Mouse (Mus musculus) thymus, postnatal 25 days (tissue): Measurements from ENCODE around the gene Zbtb9.
A peak's percentile ranks its signal among the peaks of the same experiment; 100 is the strongest.
"Not testable (repeated sequence)": the region's sequence is repeated elsewhere in the genome, so short reads cannot be mapped to it uniquely, and the experiment has no call there.

Experiments used
- DNase-seq: peaks from one replicate; pipeline ENCODE4 v3.0.0; 2022

The Zbtb9 gene

GRCm38 (mm10) chr17:26972107-26972506 lies 860 bp upstream of the Zbtb9 start:
- DNase-seq: no peak

GRCm38 (mm10) chr17:26974547-26974946 lies 1.6 kb downstream of the Zbtb9 start:
- no peak for DNase-seq

- DNase-seq: no peak
Observed at GRCm38 (mm10) chr17:26975415-26975814, 2.4 kb downstream of the Zbtb9 start.

- DNase-seq: not testable (repeated sequence)
Observed at GRCm38 (mm10) chr17:26977354-26977753, 4.4 kb downstream of the Zbtb9 start.

GRCm38 (mm10) chr17:26979426-26979825 lies 6.5 kb downstream of the Zbtb9 start:
- no peak for DNase-seq

- peak; percentile 59 for DNase-seq
Observed at GRCm38 (mm10) chr17:26981050-26981449, 8.1 kb downstream of the Zbtb9 start.

- DNase-seq: no peak
Observed at GRCm38 (mm10) chr17:26983382-26983781, 10.4 kb downstream of the Zbtb9 start.

- DNase-seq: no peak
Observed at GRCm38 (mm10) chr17:26985503-26986179, 12.7 kb downstream of the Zbtb9 start.

GRCm38 (mm10) chr17:26990521-26990920 lies 17.6 kb downstream of the Zbtb9 start:
- no peak for DNase-seq

- DNase-seq: no peak
Observed at GRCm38 (mm10) chr17:26994410-26994809, 21.4 kb downstream of the Zbtb9 start.

- DNase-seq: no peak
Observed at GRCm38 (mm10) chr17:26995006-26995405, 22.0 kb downstream of the Zbtb9 start.

GRCm38 (mm10) chr17:26995562-26995961 lies 22.6 kb downstream of the Zbtb9 start:
- no peak for DNase-seq

GRCm38 (mm10) chr17:26997661-26998060 lies 24.7 kb downstream of the Zbtb9 start:
- no peak for DNase-seq

GRCm38 (mm10) chr17:26998283-26998682 lies 25.3 kb downstream of the Zbtb9 start:
- no peak for DNase-seq

- DNase-seq: peak; percentile 48
Observed at GRCm38 (mm10) chr17:26999996-27000395, 27.0 kb downstream of the Zbtb9 start.

GRCm38 (mm10) chr17:27001151-27001550 lies 28.2 kb downstream of the Zbtb9 start:
- DNase-seq: peak; percentile 67

- DNase-seq: peak; percentile 52
Observed at GRCm38 (mm10) chr17:27001889-27002288, 28.9 kb downstream of the Zbtb9 start.

- DNase-seq: peak; percentile 71
Observed at GRCm38 (mm10) chr17:27004431-27004830, 31.5 kb downstream of the Zbtb9 start.

GRCm38 (mm10) chr17:27004903-27005485 lies 32.0 kb downstream of the Zbtb9 start:
- no peak for DNase-seq

GRCm38 (mm10) chr17:27005644-27006043 lies 32.7 kb downstream of the Zbtb9 start:
- no peak for DNase-seq

- DNase-seq: no peak
Observed at GRCm38 (mm10) chr17:27008277-27008676, 35.3 kb downstream of the Zbtb9 start.

GRCm38 (mm10) chr17:27011167-27011566 lies 38.2 kb downstream of the Zbtb9 start:
- no peak for DNase-seq

- DNase-seq: peak; percentile 72
Observed at GRCm38 (mm10) chr17:27011998-27012672, 39.2 kb downstream of the Zbtb9 start.

GRCm38 (mm10) chr17:27012909-27013308 lies 39.9 kb downstream of the Zbtb9 start:
- DNase-seq: peak; percentile 21
